Mouse (Mus musculus): ENCODE data around the gene Hivep3. TPM values are rescaled to one million over a fixed set of nuclear protein-coding genes. Genes with fewer than 3 reads are reported as not detected.

Gene Hivep3
- total RNA-seq (2015; ENCODE audit: low replicate concordance), result 2.1 and 2.2 TPM in 2 replicates
- total RNA-seq (2017; ENCODE audit: low replicate concordance), result 0.15 TPM in 1 of 2 replicates, not detected in the other

- peak; percentile 92 for ATAC-seq (replicated peaks; ENCODE audit: low FRiP score, poor library complexity, severe bottlenecking)
Observed at GRCm38 (mm10) chr4:119733184-119733880, at the start of gene Hivep3. Hivep3 (plus strand) TSS chr4:119733784.

GRCm38 (mm10) chr4:119685746-119686145 lies 47.8 kb upstream of the Hivep3 start:
- ATAC-seq (replicated peaks; ENCODE audit: low FRiP score, poor library complexity, severe bottlenecking), result no peak

- ATAC-seq (replicated peaks; ENCODE audit: low FRiP score, poor library complexity, severe bottlenecking), result no peak
Observed at GRCm38 (mm10) chr4:119698339-119698738, 35.2 kb upstream of the Hivep3 start.

GRCm38 (mm10) chr4:119701269-119701954 lies 32.2 kb upstream of the Hivep3 start:
- ATAC-seq (replicated peaks; ENCODE audit: low FRiP score, poor library complexity, severe bottlenecking), result no peak

- no peak for ATAC-seq (replicated peaks; ENCODE audit: low FRiP score, poor library complexity, severe bottlenecking)
Observed at GRCm38 (mm10) chr4:119703965-119704364, 29.6 kb upstream of the Hivep3 start.

GRCm38 (mm10) chr4:119707326-119707725 lies 26.3 kb upstream of the Hivep3 start:
- no peak for ATAC-seq (replicated peaks; ENCODE audit: low FRiP score, poor library complexity, severe bottlenecking)

GRCm38 (mm10) chr4:119707751-119708150 lies 25.8 kb upstream of the Hivep3 start:
- ATAC-seq (replicated peaks; ENCODE audit: low FRiP score, poor library complexity, severe bottlenecking), result no peak

GRCm38 (mm10) chr4:119710208-119710607 lies 23.4 kb upstream of the Hivep3 start:
- ATAC-seq (replicated peaks; ENCODE audit: low FRiP score, poor library complexity, severe bottlenecking), result no peak

GRCm38 (mm10) chr4:119717443-119717842 lies 16.1 kb upstream of the Hivep3 start:
- ATAC-seq (replicated peaks; ENCODE audit: low FRiP score, poor library complexity, severe bottlenecking), result no peak

GRCm38 (mm10) chr4:119721531-119721930 lies 12.1 kb upstream of the Hivep3 start:
- ATAC-seq (replicated peaks; ENCODE audit: low FRiP score, poor library complexity, severe bottlenecking), result no peak

GRCm38 (mm10) chr4:119726074-119726473 lies 7.5 kb upstream of the Hivep3 start:
- ATAC-seq (replicated peaks; ENCODE audit: low FRiP score, poor library complexity, severe bottlenecking), result no peak

- ATAC-seq (replicated peaks; ENCODE audit: low FRiP score, poor library complexity, severe bottlenecking), result no peak
Observed at GRCm38 (mm10) chr4:119727871-119728270, 5.7 kb upstream of the Hivep3 start.

- no peak for ATAC-seq (replicated peaks; ENCODE audit: low FRiP score, poor library complexity, severe bottlenecking)
Observed at GRCm38 (mm10) chr4:119733942-119734341, 358 bp downstream of the Hivep3 start.

GRCm38 (mm10) chr4:119734352-119734751 lies 768 bp downstream of the Hivep3 start:
- ATAC-seq (replicated peaks; ENCODE audit: low FRiP score, poor library complexity, severe bottlenecking), result no peak

GRCm38 (mm10) chr4:119738641-119739040 lies 5.1 kb downstream of the Hivep3 start:
- ATAC-seq (replicated peaks; ENCODE audit: low FRiP score, poor library complexity, severe bottlenecking), result no peak

GRCm38 (mm10) chr4:119739301-119740062 lies 5.9 kb downstream of the Hivep3 start:
- ATAC-seq (replicated peaks; ENCODE audit: low FRiP score, poor library complexity, severe bottlenecking), result no peak

- no peak for ATAC-seq (replicated peaks; ENCODE audit: low FRiP score, poor library complexity, severe bottlenecking)
Observed at GRCm38 (mm10) chr4:119748341-119748740, 14.8 kb downstream of the Hivep3 start.

GRCm38 (mm10) chr4:119750157-119750556 lies 16.6 kb downstream of the Hivep3 start:
- ATAC-seq (replicated peaks; ENCODE audit: low FRiP score, poor library complexity, severe bottlenecking), result peak; percentile 68

GRCm38 (mm10) chr4:119750681-119751211 lies 17.2 kb downstream of the Hivep3 start:
- ATAC-seq (replicated peaks; ENCODE audit: low FRiP score, poor library complexity, severe bottlenecking), result no peak

GRCm38 (mm10) chr4:119751408-119752006 lies 17.9 kb downstream of the Hivep3 start:
- no peak for ATAC-seq (replicated peaks; ENCODE audit: low FRiP score, poor library complexity, severe bottlenecking)

Data from erythroid progenitor cell, adult 5-6 weeks (primary cell).